Mouse (Mus musculus): ENCODE data around the gene Vmn2r46. TPM values are rescaled to one million over a fixed set of nuclear protein-coding genes. Genes with fewer than 3 reads are reported as not detected.
"Not testable (repeated sequence)": the region's sequence is repeated elsewhere in the genome, so short reads cannot be mapped to it uniquely, and the experiment has no call there.

Vmn2r46 gene
- polyA plus RNA-seq (2012; rRNA removed), result not detected in 2 replicates
- polyA plus RNA-seq (2014; fragmentation: Nextera tagmentation; extraction: Ambion mirVana), result not detected in 2 replicates

DNA sequence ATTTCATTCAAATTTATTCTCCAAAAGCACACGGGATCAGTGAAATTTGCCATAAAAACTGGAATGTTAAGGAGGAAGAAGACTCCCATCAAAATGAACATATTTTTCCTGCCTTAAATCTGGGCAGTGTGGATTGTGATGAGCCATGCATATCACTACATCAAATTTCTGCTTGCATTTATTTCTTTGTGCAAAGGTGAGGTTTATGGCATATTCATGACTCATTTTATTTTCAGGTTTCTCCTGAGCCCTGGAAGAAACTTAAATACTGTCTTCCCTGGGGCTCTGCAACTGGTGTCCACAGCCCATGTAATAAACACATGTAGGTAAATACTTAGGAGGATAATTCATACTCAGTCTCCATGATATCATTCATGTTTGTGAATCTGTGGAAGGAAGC lies at the start of gene Vmn2r46:
Vmn2r46 (minus strand) TSS at position 101 of the 400 bp plus-strand sequence.
- not testable (repeated sequence) for H3K27ac ChIP-seq; H3K36me3 ChIP-seq (replicated peaks; ENCODE audit: control insufficient read depth, insufficient read depth, low read depth); DNase-seq (ENCODE audit: low read depth in 3 of 3, low spot score in 3 of 3); H3K27me3 ChIP-seq (ENCODE audit: control insufficient read depth, insufficient read depth, low read length); ATAC-seq (ENCODE audit: insufficient read depth); H3K4me3 ChIP-seq (ENCODE audit: insufficient read depth in 1 of 2, low read depth in 2 of 2, low read length in 2 of 2); H3K9ac ChIP-seq (replicated peaks); H3K9me3 ChIP-seq (ENCODE audit: control insufficient read depth, low read length); H3K4me2 ChIP-seq (ENCODE audit: low read depth); H3K4me1 ChIP-seq (replicated peaks; ENCODE audit: control insufficient read depth in 2 of 2, insufficient read depth in 2 of 2, low read length in 1 of 2)
- WGBS (ENCODE audit: insufficient replicate concordance), result no CpG with 5 or more reads among the region's 1 CpGs

Other genes starting within 250 kb of the Vmn2r46 start
- not detected in 2 replicates for gene Vmn2r47, start 70.8 kb upstream of the Vmn2r46 start, polyA plus RNA-seq (2012; rRNA removed)
- gene Vmn2r47, start 70.8 kb upstream of the Vmn2r46 start, polyA plus RNA-seq (2014; fragmentation: Nextera tagmentation; extraction: Ambion mirVana), result not detected in 2 replicates
- gene Vmn2r48, start 183.0 kb upstream of the Vmn2r46 start, polyA plus RNA-seq (2012; rRNA removed), result not detected in 2 replicates
- not detected in 2 replicates for gene Vmn2r48, start 183.0 kb upstream of the Vmn2r46 start, polyA plus RNA-seq (2014; fragmentation: Nextera tagmentation; extraction: Ambion mirVana)
- gene Vmn2r49, start 221.7 kb upstream of the Vmn2r46 start, polyA plus RNA-seq (2012; rRNA removed), result not detected in 2 replicates
- not detected in 2 replicates for gene Vmn2r49, start 221.7 kb upstream of the Vmn2r46 start, polyA plus RNA-seq (2014; fragmentation: Nextera tagmentation; extraction: Ambion mirVana)